Mouse (Mus musculus) embryonic stem cell, embryonic (primary cell): Measurements from ENCODE around the gene Col4a3bp.

Experiments used
- CTCF ChIA-PET, 4 experiments: fragments of 300-600 bp in 2 of 4; fragments of 350-600 bp in 2 of 4; sonication (Branson Sonifier 250); formaldehyde crosslinking; loops; one replicate each; lab custom pipeline; 2022; ENCODE audit warnings: inconsistent platforms in 2 of 4; lab: Charles Lee
- POLR2A ChIA-PET, 4 experiments: fragments of 300-600 bp in 2 of 4; fragments of 350-600 bp in 2 of 4; sonication (Branson Sonifier 250); formaldehyde crosslinking; loops; one replicate each; lab custom pipeline; 2022; ENCODE audit warnings: antibody characterized with exemption in 4 of 4, inconsistent platforms in 1 of 4; lab: Charles Lee

The Col4a3bp gene

DNA sequence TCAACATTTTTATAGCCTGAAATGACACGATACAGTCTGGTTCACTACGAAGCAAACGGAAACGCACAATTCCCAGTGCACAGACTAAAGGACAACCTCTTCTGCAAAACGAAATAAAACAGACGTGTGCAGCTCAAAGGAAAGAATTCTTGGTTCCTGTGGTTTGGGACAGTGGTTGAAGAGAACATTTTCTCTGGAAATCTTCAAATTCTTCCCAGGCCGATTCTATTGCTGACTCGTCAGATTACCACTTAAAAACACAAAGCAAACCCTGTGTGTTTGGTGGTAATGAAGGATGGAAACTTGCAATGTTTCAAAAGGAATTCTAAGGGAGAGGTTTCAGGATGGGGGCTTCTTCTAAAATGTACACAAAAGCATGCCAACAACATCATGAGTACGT is 12.4 kb upstream of the Col4a3bp start:
- CTCF ChIA-PET, result no interaction called here
- POLR2A ChIA-PET, result interaction anchor here in 2 of 4 experiments (1.2 to 2.9 kb wide), 3 partner anchors 12 to 13 kb away, joined by 3 to 11 read pairs (median 6); partner anchors contain the start of genes Col4a3bp (in 2 of the 2) and Polk (in 2 of the 2)

DNA sequence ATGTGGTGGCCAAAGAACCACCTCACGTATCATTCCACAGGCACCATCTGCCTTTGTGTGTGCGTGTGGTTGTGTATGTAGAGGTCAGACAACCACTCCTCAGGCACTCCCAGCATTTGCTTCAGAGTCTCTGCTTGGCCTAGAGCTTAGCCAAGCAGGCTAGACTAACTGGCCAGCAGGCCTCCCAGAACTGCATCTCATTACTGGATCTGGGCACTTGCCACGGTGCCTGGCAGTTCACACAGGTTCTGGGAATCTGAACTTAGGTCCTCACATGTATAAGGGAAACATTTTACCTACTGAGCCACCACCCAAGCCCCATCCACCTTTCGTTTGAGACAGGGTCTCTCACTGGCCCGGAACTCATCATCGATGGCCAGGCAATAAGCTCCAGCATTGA is 10.2 kb upstream of the Col4a3bp start:
- ChIA-PET CTCF (interaction anchor here in 1 of 4 experiments (0.5 to 0.6 kb wide), 3 partner anchors 10 to 865 kb away, joined by 3 to 5 read pairs (median 3); no protein-coding TSS in a partner anchor), POLR2A (interaction anchor here (0.6 to 1.6 kb wide), 9 partner anchors 10 to 237 kb away, joined by 3 to 4 read pairs (median 3); partner anchors contain the start of genes Col4a3bp (in 3 of the 4), Polk (in 3 of the 4) and Ankrd31 (in 1 of the 4))

DNA sequence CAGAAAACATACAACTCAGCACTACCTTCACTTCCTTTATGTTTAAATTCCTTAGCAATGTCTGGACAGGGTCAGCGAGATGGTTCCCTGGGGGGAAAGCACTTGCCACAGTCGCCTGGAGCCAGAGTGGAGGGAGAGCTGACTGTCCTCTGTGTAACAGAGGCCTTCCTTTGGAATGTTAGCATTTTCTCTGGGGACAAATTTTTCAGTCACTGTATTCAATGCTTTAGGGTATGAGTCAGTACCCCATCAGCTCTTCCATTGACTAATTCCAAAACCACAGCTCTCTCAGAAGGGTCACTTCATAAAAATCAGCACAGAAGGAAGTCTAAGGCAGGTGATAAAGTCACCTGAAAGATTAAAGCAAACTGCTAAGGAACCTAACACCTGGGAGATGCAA is 8.7 kb upstream of the Col4a3bp start:
- POLR2A ChIA-PET, result interaction anchor here in 3 of 4 experiments (0.6 to 0.9 kb wide), 3 partner anchors 9 to 401 kb away, joined by 3 to 5 read pairs (median 4); partner anchors contain the start of genes Col4a3bp (in 2 of the 3), Polk (in 2 of the 3) and Sv2c (in 1 of the 3)
- CTCF ChIA-PET, result no interaction called here

DNA sequence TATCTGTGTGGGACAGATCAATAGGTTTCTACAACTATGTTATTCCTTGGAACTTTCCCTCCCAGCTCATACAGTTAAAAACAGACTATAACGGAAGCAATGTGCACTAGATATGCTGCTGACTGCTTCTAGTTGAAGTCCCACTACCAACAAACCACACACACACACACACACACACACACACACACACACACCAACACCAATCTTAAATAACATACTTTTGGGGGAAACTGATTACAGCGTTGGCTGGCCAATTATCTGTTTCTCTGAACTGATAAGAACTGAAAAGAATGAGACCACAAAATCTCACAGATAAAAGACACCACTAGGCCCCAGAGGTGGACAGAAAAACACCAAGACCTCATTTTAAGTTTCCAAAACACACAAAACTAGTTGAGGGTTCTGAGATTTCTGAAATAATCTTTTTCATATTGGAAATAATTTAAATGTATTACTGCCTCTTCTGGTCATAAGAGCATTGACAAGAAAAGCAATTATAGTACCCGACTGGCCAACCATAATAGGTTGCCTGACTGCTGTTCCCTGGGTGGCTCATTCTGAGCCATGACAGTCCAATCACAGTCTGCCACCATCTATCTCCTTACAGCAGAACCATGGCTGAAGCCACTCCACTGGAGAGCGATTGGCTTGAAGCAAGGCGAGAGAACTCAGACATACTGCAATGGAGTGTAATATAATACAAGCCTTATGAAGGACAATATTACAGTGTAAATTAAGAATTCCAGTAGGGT is 5.4 kb upstream of the Col4a3bp start:
- ChIA-PET POLR2A (no interaction called here), CTCF (no interaction called here)

DNA sequence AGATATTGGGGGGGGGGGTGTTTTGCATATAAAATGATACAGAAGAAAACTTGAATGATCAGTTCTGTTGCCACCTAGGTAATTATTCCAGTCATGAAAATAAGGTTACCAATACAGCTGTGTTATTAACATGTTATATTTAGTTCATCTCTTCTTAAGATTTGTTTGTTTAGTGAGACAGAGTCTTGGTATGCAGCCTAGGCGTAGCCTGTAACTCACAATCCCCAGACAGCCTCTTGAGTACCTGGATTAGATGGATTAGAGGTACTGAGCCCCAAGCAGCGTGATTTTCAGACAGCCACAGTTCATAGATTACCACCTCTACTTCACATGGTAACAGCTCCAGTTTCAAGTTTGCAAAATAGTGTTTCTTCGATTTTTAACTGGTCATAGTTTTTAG is 4.3 kb upstream of the Col4a3bp start:
- POLR2A ChIA-PET, result interaction anchor here in 2 of 4 experiments (0.6 to 0.7 kb wide), 2 partner anchors 31 to 866 kb away, joined by 3 read pairs; no protein-coding TSS in a partner anchor
- CTCF ChIA-PET, result interaction anchor here in 1 of 4 experiments (0.6 kb wide), 1 partner anchor 24 kb away, joined by 5 read pairs; no protein-coding TSS in a partner anchor

DNA sequence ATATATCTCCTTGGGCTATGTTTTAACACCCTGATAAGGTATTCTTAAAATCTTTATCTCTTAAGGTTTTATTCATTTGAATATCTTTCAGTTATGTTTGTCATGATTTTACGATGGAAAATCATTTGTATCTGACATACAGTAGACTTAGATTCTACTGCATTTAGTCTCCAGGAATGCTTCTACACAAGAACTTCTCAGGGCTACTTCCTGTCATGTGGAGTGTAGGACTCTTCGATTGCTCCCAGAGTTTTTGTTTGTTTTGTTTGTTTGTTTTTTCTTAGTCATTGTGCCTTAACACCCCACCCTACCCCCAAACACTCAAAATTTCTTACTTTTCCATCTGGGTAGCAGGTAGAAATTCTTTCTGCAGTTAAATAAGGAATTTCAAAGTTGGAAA is 1.0 kb upstream of the Col4a3bp start:
- ChIA-PET CTCF (no interaction called here), POLR2A (interaction anchor here in 1 of 4 experiments (2.0 kb wide), 1 partner anchor 35 kb away, joined by 5 read pairs; no protein-coding TSS in a partner anchor)

DNA sequence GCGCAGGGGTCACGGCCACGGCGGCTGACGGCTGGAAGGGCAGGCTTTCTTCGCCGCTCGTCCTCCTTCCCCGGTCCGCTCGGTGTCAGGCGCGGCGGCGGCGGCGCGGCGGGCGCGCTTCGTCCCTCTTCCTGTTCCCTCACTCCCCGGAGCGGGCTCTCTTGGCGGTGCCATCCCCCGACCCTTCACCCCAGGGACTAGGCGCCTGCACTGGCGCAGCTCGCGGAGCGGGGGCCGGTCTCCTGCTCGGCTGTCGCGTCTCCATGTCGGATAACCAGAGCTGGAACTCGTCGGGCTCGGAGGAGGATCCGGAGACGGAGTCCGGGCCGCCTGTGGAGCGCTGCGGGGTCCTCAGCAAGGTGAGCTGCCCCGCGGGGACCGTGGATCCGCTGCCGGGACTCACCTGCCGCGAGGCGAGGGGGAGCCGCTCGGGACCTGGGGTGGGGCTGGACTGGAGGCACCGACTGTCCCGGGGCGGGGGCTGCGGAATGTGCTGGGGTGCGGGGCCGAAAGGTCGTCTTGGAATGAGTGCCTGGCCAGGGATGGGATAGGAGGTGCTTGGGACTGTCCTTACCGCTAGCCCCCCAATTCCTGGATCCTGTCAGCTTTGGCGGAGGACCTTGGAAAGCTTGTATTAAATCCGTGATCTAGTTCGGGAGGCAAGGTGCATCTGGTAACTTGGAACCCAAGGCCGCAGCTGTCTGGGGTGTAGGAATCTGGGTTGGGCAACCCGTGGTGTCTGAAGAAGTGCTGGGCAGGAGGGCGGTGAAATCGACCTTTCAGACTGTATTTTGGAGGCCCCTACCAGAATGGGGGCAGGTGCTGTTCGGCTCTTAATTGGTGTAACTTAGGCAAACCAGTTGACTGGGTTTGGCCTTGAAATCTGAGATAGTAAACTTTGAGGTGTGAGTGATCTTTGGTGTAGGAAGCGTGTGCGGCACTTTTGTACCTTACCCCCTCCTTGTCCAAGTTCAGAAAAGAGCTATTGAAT is 778 bp downstream of the Col4a3bp start:
- POLR2A ChIA-PET, result interaction anchor here in 3 of 4 experiments (0.5 to 2.3 kb wide), 45 partner anchors 8 to 595 kb away, joined by 3 to 22 read pairs (median 4); partner anchors contain the start of genes Gfm2 (in 1 of the 3) and Nsa2 (in 1 of the 3)
- CTCF ChIA-PET, result no interaction called here

DNA sequence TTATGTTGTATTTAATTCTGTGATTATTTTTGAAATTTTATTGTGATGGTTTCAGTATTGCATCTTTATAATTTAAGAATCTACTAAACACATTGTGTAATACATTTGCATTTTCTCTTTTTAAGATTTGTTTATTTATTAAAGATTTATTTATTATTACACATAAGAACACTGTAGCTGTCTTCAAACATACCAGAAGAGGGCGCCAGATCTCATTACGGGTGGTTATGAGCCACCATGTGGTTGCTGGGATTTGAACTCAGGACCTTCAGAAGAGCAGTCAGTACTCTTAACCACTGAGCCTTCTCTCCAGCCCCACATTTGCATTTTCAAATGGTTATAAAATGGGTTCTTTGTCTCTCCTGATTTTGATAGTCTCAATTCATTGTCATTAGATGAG is 2.1 kb downstream of the Col4a3bp start:
- CTCF ChIA-PET, result interaction anchor here in 1 of 4 experiments (0.5 kb wide), 1 partner anchor 8 kb away, joined by 4 read pairs; no protein-coding TSS in a partner anchor
- POLR2A ChIA-PET, result interaction anchor here in 1 of 4 experiments (1.6 kb wide), 1 partner anchor 31 kb away, joined by 6 read pairs; no protein-coding TSS in a partner anchor

DNA sequence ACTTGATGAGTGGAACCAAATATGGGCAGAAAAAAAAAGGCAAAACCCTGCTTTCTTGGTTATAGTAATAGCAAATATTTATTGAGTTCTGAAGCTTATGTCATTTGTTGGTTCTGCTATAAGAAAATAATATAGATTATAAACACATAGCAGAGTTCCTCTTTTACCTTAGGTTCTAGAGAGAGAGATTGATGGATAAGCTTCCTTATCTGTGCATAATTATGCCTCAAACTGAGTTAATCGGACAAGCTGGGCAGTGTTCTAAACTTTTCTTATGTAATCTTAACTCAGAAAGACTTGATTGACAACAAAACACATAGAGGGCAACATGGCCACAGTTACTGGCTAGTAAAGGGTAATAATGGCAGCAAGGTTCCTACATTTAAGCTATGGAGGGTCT is 4.8 kb downstream of the Col4a3bp start:
- POLR2A ChIA-PET, result interaction anchor here in 2 of 4 experiments (1.0 to 1.8 kb wide), 3 partner anchors 9 to 19 kb away, joined by 3 to 9 read pairs (median 4); no protein-coding TSS in a partner anchor
- CTCF ChIA-PET, result no interaction called here

DNA sequence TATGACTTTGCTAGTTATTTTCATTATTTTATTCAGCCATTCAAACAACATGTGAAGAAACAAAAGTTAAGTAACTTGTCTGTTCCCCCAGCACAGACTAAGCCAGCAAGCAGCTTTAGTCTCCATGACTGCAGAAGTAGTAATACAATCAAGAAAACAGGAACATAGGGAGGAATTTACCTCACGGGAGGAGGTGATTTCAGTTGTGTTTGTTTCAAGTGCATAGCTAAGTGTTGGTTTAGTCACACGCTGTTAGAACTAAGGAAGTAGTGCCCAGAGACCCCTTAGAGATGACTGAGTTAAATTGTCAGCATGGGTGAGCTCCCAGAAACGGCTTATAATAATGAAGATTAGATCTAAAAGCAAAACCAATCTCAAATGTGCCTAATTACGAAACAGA is 5.5 kb downstream of the Col4a3bp start:
- CTCF ChIA-PET, result no interaction called here

DNA sequence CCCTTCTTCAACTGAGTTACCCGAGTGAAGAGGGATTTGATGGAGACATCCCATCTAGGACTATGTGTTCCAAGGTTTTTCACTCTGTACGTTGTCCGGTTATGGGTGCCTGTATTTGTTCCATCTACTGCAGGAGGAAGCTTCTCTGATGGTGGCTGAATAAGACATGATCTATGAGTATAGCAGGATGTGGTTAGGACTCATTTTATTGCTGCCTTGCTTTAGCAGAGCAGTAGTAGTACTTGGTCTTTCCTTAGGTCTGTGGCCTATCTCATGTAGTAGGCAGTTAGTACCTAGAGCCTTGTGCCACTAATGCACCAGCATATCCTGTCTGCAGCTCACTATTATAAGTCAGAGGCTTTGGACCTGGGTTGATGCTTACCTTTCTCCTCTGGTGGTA is 12.7 kb downstream of the Col4a3bp start:
- ChIA-PET POLR2A (interaction anchor here in 2 of 4 experiments (0.6 to 2.3 kb wide), 7 partner anchors 8 to 95 kb away, joined by 3 to 9 read pairs (median 4); partner anchors contain the start of genes Col4a3bp (in 2 of the 2) and Polk (in 1 of the 2)), CTCF (no interaction called here)

More for the DNA sequence above, 5.5 kb downstream of the Col4a3bp start:
- POLR2A ChIA-PET, result interaction anchor here in 2 of 4 experiments (1.2 to 1.8 kb wide), 2 partner anchors 8 to 19 kb away, joined by 4 to 9 read pairs; no protein-coding TSS in a partner anchor

DNA sequence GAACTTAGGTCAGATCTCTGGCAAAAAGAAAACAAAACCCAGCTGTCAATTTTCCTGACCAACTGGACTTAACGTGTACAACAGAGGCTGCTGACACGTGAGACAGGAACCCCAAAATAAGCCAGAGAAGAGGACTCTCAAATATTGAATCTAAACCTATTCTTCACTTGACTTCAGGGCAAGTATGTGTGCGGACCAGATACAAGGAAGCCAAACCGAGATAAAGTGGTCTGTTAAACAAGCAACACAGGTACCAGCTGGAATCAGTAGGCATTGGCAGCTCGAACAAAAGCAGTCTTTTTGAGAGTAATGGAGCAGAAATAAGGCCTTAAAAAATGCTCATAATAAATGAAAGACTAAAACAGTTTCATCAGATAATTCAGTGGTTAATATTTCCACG is 25.6 kb downstream of the Col4a3bp start:
- ChIA-PET POLR2A (interaction anchor here in 1 of 4 experiments (1.5 kb wide), 1 partner anchor 33 kb away, joined by 5 read pairs; no protein-coding TSS in a partner anchor), CTCF (no interaction called here)

DNA sequence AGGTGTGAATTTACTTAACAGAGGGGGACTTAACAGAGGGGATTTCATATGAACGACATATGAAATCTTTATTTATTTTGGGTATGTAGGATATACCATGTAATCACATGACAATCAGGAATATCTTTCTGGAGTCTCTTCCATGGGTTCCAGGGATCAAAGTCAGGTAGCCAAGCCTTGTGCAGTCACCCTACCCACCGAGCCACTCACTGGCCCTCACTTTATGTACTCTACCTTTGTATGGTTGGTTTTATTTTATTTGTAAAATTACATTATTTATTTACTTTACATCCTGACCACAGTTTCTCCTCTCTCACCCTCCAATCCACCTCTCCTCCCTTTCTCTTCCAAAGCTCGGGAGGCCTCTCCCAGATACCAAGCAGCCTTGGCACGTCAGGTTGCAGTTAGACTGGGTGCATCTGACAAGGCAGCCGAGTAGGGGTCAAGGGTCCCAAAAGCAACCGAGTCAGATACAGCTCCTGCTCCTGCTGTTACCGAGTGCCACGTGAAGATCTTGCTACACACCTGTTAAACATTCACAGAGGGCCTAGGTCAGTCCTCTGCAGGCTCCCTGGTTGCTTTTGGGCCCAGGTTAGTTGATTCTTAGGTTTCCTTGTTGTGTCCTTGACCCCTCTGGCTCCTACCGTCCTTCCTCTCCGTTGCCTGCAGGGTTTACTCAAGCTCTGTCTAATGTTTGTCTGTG is 28.0 kb downstream of the Col4a3bp start:
- ChIA-PET CTCF (no interaction called here), POLR2A (no interaction called here)

DNA sequence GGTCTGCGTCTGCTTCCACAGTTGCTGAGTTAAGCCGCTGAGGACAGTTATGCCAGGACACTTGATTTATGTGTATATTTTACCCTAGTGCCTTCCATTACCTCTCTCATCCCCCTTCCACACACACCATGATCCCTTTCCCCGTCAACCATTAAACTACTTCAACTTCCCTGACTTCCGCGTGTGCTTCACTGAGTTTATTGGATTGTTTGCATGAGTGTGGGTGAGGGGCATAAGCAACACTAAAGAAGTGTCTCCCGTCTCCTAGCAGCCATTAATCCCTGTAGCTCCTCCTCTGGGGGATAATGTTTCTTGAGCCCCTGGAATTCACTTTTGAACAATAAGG is 28.6 kb downstream of the Col4a3bp start:
- CTCF ChIA-PET, result no interaction called here
- POLR2A ChIA-PET, result no interaction called here

DNA sequence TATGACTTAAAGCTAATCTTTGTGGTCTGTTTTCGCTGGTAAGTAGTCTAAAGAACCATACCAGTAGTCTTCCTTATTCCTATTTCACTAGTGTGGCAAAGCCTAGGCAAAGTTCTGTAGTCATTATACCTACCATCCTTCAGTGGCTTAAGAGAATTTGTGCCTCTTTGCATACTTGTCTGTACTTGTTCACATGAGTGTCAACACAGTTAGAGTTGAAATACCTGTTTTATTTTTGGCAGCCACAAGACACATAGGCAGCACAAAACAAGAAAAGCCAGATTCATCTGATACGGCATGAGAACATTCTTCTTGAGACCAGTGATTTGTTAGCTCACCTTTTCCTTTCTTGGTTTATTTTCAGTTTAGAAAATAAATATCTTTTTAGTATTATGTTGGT is 31.8 kb downstream of the Col4a3bp start:
- ChIA-PET CTCF (no interaction called here), POLR2A (interaction anchor here in 1 of 4 experiments (0.8 kb wide), 1 partner anchor 874 kb away, joined by 3 read pairs; no protein-coding TSS in a partner anchor)

DNA sequence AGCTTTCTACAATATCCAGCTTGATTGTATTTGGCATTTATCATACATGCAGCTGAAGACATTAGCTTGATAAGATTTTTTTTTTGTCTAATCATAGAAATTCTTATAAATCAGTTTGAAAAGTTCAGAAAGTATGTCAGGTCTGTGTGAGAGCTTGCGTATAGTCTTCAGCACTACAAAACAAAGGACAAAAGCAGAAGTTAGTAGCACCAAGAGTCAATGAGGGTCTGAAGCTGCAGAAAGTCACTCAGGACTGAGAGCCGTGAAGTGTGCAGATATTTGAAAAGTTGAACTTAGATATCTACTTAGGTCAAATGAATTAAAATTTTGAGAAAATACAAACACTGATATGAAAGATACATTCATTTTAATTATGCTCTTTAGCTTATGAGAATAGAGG is 36.7 kb downstream of the Col4a3bp start:
- ChIA-PET CTCF (no interaction called here), POLR2A (interaction anchor here in 2 of 4 experiments (0.6 kb wide), 2 partner anchors 36 to 81 kb away, joined by 3 read pairs; no protein-coding TSS in a partner anchor)

DNA sequence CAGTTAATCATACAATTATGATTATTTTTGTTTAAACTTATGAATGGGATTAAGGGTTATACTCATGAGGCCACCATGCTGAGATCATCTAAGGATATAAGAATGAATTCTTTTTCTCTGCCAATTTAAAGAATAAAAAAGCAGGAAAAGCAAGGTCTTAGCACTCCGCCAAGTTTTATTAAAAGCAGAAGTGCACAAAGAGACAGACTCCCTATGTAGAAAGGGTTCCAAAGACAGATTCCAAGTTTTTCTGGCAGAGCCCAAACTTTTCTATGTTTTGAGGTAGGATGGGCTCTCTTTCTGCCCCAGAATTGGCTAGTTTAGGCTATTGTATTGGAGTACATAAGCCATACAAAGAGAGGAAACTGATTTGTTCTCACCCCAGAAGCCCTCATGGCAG is 37.6 kb downstream of the Col4a3bp start:
- POLR2A ChIA-PET, result interaction anchor here in 1 of 4 experiments (1.2 kb wide), 1 partner anchor 38 kb away, joined by 3 read pairs; the partner anchor contains the start of genes Col4a3bp and Polk

More for the DNA sequence above, 37.6 kb downstream of the Col4a3bp start:
- CTCF ChIA-PET, result no interaction called here
